Mouse (Mus musculus) megakaryocyte, adult 5-6 weeks (primary cell): Measurements from ENCODE around the gene Znhit3. TPM values are rescaled to one million over a fixed set of nuclear protein-coding genes. Genes with fewer than 3 reads are reported as not detected.
A peak's percentile ranks its signal among the peaks of the same experiment; 100 is the strongest.
"Not testable (repeated sequence)": the region's sequence is repeated elsewhere in the genome, so short reads cannot be mapped to it uniquely, and the experiment has no call there.

ENCODE experiments used
- ATAC-seq: 2 replicates; pipeline ENCODE4 v1.8.0; 2016; ENCODE audit warnings: mild to moderate bottlenecking, inconsistent platforms; ENCODE audit not compliant: poor library complexity, severe bottlenecking
- total RNA-seq, 2 experiments: library from RNA; stranded (forward) in 1 of 2; stranded (reverse) in 1 of 2; fragments of 153-499, 151-499 nt in 1 of 2; fragments of 221-1000, 200-1000 nt in 1 of 2; gene quantifications; 2 replicates each; pipeline versions ENCODE4 v1.2.3 to v1.2.4; 2015 to 2017

Znhit3 gene
- total RNA-seq, 2 experiments from 2014 or later = 14.6 to 20.8 TPM

GRCm38 (mm10) chr11:84879007-84879771, 37.0 kb downstream of the Znhit3 start:
- ATAC-seq = no peak

DNA sequence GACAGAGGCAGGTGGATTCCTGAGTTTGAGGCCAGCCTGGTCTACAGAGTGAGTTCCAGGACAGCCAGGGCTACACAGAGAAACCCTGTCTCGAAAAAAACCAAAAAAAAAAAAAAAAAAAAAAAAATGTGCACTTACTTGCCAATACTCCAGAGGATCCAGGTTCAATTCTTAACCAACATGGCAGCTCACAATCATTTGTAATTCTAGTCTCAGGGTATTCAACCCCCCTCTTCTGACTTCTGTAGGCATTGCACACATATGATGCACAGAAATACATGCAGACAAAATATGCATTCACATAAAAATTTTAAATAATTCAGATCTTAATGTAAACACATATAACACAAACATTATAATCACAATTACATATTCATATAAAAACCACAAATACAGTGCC, 40.1 kb downstream of the Znhit3 start:
- ATAC-seq = not testable (repeated sequence)

DNA sequence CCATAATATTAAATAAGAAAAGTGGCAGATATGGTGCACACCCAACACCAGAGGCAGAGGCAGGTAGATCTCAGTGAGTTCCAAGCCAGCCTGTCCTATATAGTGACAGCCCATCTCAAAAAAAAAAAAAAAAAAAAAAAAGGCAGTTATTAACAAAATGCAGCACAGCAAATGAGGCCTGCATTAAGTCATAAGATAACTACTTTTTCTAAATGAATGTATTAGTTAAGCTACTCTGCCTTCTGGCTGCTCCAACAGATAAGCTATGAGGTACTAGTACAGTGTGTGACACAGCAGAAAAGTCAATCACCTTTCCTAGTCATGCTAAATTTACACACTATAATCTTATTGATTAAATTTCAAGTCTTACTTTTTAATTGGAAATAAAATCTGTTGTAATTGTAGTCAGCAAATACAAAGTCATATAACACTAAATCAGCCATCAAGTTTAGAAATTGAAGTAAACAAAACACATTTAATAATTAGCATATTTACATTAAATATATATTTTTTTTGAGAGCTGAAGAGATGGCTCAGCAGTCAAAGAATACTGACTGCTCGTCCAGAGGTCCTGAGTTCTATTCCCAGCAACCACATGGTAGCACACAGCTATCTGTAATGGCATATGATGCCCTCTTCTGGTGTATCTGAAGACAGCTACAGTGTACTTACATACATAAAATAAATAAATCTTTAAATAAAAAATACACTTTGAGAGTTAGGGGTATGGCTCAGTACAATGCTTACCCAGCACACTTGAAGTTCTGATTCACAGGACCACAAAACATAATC, 42.9 kb downstream of the Znhit3 start:
- ATAC-seq = no peak

- no peak for ATAC-seq
Measured at GRCm38 (mm10) chr11:84871548-84872069, 44.6 kb downstream of the Znhit3 start.

DNA sequence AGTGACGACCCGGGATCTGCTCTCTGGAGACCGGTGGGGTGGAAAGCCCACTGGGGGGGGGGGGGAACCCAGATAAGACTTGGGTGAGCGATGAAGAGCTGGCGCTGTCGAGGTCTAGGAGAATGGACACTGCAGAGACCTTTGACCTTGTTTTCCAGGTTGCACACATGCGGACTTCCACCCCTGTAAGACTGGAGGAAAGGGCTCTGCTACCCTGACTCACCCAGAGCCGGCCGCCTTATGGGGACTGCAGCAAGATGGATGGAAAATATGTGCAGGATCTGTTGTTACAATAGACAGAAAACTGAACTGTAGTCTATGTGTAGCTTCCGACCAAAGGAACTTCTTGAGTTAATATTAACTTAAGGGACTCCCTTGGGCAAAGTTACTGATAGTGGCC, 45.1 kb downstream of the Znhit3 start:
- ATAC-seq = no peak

DNA sequence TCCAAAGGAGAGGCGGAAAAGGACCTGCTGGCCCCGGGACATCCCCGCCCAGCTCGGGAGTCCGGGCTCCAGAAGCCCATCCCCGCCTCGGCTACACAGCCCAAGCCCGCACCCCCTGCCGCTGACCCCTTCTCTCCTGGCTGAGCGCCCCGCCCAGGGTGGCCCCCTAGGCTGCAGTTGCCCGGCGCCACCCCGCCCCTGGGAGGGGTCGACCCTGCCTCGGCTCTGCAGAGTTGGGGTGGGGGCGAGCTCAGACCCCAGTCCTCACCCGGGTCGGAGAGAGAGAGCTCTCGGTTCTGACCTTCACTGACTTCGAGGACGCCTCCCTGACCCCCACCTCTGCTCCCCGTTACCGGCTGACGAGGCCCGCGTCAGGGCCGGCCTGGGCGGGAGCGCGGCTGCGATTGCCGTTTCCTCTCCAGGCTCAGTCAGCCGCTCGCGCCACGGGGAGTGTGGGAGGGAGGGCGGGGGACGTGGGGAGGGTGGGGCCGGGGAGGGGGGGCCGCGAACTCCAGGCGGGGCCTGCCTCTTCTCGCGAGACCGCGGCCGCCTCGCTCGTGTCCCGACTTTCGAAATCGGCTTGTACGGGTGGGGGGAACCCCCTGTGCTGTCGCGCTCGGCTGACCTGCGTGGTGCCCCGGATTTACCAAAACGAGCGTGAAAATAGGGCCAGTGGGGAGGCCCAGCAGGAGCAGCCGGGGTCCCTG, 45.7 kb downstream of the Znhit3 start, which contains the start of gene Ggnbp2:
Ggnbp2 (minus strand) TSS at position 481 of the 707 bp plus-strand sequence.
- ATAC-seq = peak; percentile 76

- ATAC-seq = peak; percentile 70
Measured at GRCm38 (mm10) chr11:84869537-84870232, 46.5 kb downstream of the Znhit3 start.

GRCm38 (mm10) chr11:84868786-84869259, 47.3 kb downstream of the Znhit3 start:
- ATAC-seq = no peak

- ATAC-seq = no peak
Measured at GRCm38 (mm10) chr11:84867586-84867985, 48.6 kb downstream of the Znhit3 start.

DNA sequence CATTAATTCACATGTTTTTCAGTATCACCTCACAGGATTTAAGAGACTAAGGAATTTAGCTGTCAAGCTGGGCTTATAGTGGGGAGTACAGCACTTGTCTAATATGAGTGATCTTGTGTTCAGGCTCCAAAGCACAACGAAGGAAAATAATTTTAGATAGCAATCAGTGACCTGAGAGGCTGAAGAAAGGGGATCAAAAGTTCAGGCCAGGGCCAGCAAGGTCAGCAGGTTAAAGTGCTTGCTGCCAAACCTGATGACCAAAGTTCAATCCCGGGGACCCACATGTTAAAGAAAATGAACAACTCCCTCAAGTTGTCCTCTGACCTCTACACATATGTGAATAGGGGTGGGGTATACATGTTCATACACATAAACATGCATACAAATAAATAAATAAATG, 50.9 kb downstream of the Znhit3 start:
- ATAC-seq = no peak

Other genes starting within 250 kb of the Znhit3 start
- 2.5 and 6.6 TPM in 2 replicates for gene Mrm1, start 96.9 kb downstream of the Znhit3 start, total RNA-seq (2015)
- 4.2 and 5.8 TPM in 2 replicates for gene Mrm1, start 96.9 kb downstream of the Znhit3 start, total RNA-seq (2017)
- 24.0 and 26.1 TPM in 2 replicates for gene Dhrs11, start 87.4 kb downstream of the Znhit3 start, total RNA-seq (2015)
- gene Dhrs11, start 87.4 kb downstream of the Znhit3 start, total RNA-seq (2017) = 10.2 and 15.0 TPM in 2 replicates
- gene Ggnbp2, start 45.5 kb downstream of the Znhit3 start, total RNA-seq (2015) = 129 and 131 TPM in 2 replicates
- gene Ggnbp2, start 45.5 kb downstream of the Znhit3 start, total RNA-seq (2017) = 164 and 179 TPM in 2 replicates
- 1.2 and 2.1 TPM in 2 replicates for gene Myo19, start 36.2 kb downstream of the Znhit3 start, total RNA-seq (2015)
- gene Myo19, start 36.2 kb downstream of the Znhit3 start, total RNA-seq (2017) = 1.4 and 2.8 TPM in 2 replicates
- 2.1 and 2.8 TPM in 2 replicates for gene Pigw, start 36.1 kb downstream of the Znhit3 start, total RNA-seq (2015)
- 3.3 and 3.6 TPM in 2 replicates for gene Pigw, start 36.1 kb downstream of the Znhit3 start, total RNA-seq (2017)
- gene Car4, start 41.4 kb upstream of the Znhit3 start, total RNA-seq (2015) = not detected in 2 replicates
- not detected in 2 replicates for gene Car4, start 41.4 kb upstream of the Znhit3 start, total RNA-seq (2017)
- gene Usp32, start 223.8 kb upstream of the Znhit3 start, total RNA-seq (2015) = 24.9 and 27.3 TPM in 2 replicates
- gene Usp32, start 223.8 kb upstream of the Znhit3 start, total RNA-seq (2017) = 22.0 and 45.3 TPM in 2 replicates